Mouse (Mus musculus): ENCODE data around the gene Irf9.

GRCm38 (mm10) chr14:55557003-55557402 lies 46.4 kb upstream of the Irf9 start:
- TF ChIP-seq EP300 (IDR thresholded peaks at IDR 0.05; ENCODE audit: insufficient read depth, low read depth, low read length) (0 out of 2 replicates have a peak, but pooled peaks have one; percentile 48), CTCF (IDR thresholded peaks at IDR 0.05; ENCODE audit: low read depth, low read length) (peak; percentile 91), POLR2A (IDR thresholded peaks at IDR 0.05; ENCODE audit: insufficient read depth, low read length) (no peak)

Data from ES-Bruce4 (cell line).